Mouse (Mus musculus): ENCODE measurements around the gene Stk39. TPM values are rescaled to one million over a fixed set of nuclear protein-coding genes. Genes with fewer than 3 reads are reported as not detected.

Gene Stk39
- polyA plus RNA-seq, 1 experiment from 2014 or later, result 45.1 TPM

DNA sequence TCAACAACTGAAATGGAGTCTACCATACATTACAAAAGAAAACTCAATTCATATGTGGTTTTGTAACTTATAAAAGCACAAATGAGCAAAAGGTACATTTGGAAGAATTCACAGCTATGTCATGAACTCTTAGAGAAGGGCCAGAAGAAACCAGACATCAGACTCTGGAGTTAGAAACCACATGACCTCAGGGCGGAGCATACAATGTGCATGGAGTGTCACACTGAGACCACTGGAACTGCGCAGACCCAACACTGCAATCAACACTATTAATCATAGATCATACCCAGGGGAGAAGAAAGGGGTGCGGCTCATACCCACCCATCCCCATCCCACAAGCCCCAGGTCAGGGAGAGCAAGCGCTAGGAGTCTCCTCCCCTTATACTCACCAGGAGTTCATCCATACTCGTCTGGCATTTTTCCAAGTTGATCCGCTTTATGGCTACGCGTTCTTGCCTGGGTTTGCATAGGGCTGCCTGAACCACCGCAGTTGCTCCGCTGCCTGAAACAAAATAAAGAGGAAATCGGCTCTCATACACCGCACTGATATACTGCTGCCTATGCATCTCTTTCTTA lies 62.3 kb downstream of the Stk39 start:
- H3K4me1 ChIP-seq (replicated peaks; ENCODE audit: control insufficient read depth, insufficient read depth, low read length), result peaks cover 25% of the 10 kb centered on the region
- H3K27ac ChIP-seq (ENCODE audit: low read depth, low read length), result no peak overlapping the region
- H3K4me2 ChIP-seq (ENCODE audit: low read depth, low read length, severe bottlenecking), result no peak overlapping the region
- no peaks in the 10 kb centered on the region for H3K27me3 ChIP-seq (ENCODE audit: control insufficient read depth, insufficient read depth, low read length)
- H3K36me3 ChIP-seq (ENCODE audit: control insufficient read depth, insufficient read depth, low read length), result no peaks in the 10 kb centered on the region
- H3K4me3 ChIP-seq (ENCODE audit: low read depth, low read length), result no peak overlapping the region
- no peak overlapping the region for H3K9ac ChIP-seq (ENCODE audit: low read length)
- no peaks in the 10 kb centered on the region for H3K9me3 ChIP-seq (ENCODE audit: control insufficient read depth, low read length)
- ATAC-seq (replicated peaks; ENCODE audit: low FRiP score), result 0 out of 2 replicates have a peak, but pooled peaks have one; percentile 8
- no peak for DNase-seq (ENCODE audit: low spot score)
- 89% methylated on average over 12 of the region's 12 CpGs for WGBS

DNA sequence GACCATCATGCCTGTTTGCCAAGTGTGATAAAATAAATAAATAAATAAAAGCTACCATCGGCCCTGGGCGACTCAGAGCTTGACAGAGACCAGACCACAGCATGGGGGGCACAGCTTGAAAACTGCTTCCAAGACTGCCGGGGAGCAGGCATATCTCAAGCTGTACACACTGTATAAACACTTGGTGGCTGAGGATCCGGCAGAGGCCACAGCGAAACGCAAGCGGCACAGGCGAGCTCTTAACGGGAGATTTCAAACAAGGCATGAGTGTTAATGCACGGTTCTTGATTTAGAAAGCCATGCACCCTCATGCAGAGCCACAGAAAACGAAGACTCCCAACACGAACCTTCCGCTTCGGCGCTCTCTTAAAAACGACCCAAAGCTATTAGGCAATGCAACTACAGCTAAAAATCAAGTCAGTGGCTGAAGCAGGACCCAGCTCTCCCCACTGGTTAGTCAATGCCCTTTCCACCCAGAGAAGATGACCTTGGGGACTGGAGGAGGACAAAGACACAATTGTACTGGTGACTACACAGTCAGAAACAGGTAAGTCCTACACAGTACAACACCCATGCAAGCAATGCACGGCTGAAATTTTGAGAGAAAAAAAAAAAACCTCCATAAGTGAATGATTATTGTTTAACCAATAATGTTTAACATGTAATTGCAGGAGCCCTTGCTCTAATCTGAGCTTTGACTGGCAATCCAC lies 63.6 kb downstream of the Stk39 start:
- H3K4me2 ChIP-seq (ENCODE audit: low read depth, low read length, severe bottlenecking), result no peak overlapping the region
- no peaks in the 10 kb centered on the region for H3K27me3 ChIP-seq (ENCODE audit: control insufficient read depth, insufficient read depth, low read length)
- peaks cover 29% of the 10 kb centered on the region for H3K4me1 ChIP-seq (replicated peaks; ENCODE audit: control insufficient read depth, insufficient read depth, low read length)
- H3K9me3 ChIP-seq (ENCODE audit: control insufficient read depth, low read length), result no peaks in the 10 kb centered on the region
- no peak overlapping the region for H3K9ac ChIP-seq (ENCODE audit: low read length)
- 51% methylated on average over 17 of the region's 17 CpGs for WGBS
- DNase-seq (ENCODE audit: low spot score), result no peak
- no peak for ATAC-seq (replicated peaks; ENCODE audit: low FRiP score)
- H3K27ac ChIP-seq (ENCODE audit: low read depth, low read length), result 0 out of 2 replicates have a peak overlapping the region, but pooled peaks have one; percentile 2
- H3K4me3 ChIP-seq (ENCODE audit: low read depth, low read length), result no peak overlapping the region
- no peaks in the 10 kb centered on the region for H3K36me3 ChIP-seq (ENCODE audit: control insufficient read depth, insufficient read depth, low read length)

DNA sequence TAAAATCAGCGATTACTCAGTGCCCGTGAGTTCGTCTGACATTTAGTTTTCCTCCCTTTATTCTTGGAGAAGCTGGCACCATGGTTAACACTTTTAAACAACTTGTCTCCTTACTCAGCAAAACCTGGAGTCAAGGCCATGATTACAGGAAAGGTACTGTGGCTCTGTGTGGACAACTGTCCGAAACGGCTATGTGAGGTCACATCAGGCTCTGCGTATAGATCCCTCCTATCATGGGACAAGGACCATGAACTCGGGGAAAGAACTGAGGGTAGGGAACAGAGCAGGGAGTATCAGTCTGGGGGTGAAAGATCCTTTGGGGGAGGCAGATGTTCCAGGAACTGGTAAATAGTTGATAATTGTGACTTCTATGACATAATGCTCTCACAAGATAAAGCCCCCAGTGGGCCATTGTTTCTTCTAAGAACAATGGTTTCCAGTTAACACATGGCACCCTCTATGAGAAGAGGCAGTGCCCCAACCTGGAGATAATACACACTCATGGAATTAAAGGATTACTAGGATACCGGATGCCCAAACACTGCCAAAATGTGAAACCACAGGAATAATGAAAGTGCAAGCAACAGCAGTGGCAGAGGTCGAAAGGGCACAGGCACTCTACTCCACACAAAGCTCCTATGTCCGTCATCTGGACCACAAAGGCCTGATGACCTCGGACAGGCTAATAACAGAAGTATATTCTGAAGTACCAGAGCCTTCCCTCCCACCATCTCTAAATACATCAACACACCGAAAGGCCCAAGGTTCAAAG lies 64.7 kb downstream of the Stk39 start:
- no peak for ATAC-seq (replicated peaks; ENCODE audit: low FRiP score)

GRCm38 (mm10) chr2:68406571-68407074 lies 65.4 kb downstream of the Stk39 start:
- Histone ChIP-seq H3K4me3 (ENCODE audit: low read depth, low read length) (no peak overlapping the region), H3K9ac (ENCODE audit: low read length) (no peak overlapping the region), H3K9me3 (ENCODE audit: control insufficient read depth, low read length) (no peaks in the 10 kb centered on the region), H3K27me3 (ENCODE audit: control insufficient read depth, insufficient read depth, low read length) (no peaks in the 10 kb centered on the region), H3K4me2 (ENCODE audit: low read depth, low read length, severe bottlenecking) (peak overlapping the region; percentile 19; the same call in 1 of the 2 replicates), H3K4me1 (replicated peaks; ENCODE audit: control insufficient read depth, insufficient read depth, low read length) (peaks cover 29% of the 10 kb centered on the region), H3K27ac (ENCODE audit: low read depth, low read length) (peak overlapping the region; percentile 52), H3K36me3 (ENCODE audit: control insufficient read depth, insufficient read depth, low read length) (no peaks in the 10 kb centered on the region)
- DNase-seq (ENCODE audit: low spot score), result no peak
- ATAC-seq (replicated peaks; ENCODE audit: low FRiP score), result no peak
- WGBS, result 9% methylated on average over 12 of the region's 12 CpGs

More for the DNA sequence above, 64.7 kb downstream of the Stk39 start:
- H3K4me2 ChIP-seq (ENCODE audit: low read depth, low read length, severe bottlenecking), result no peak overlapping the region
- no peaks in the 10 kb centered on the region for H3K9me3 ChIP-seq (ENCODE audit: control insufficient read depth, low read length)
- 37% methylated on average over 12 of the region's 12 CpGs for WGBS
- no peaks in the 10 kb centered on the region for H3K27me3 ChIP-seq (ENCODE audit: control insufficient read depth, insufficient read depth, low read length)
- H3K27ac ChIP-seq (ENCODE audit: low read depth, low read length), result peak overlapping the region; percentile 52; the same call in 1 of the 2 replicates
- H3K4me3 ChIP-seq (ENCODE audit: low read depth, low read length), result no peak overlapping the region
- no peak for DNase-seq (ENCODE audit: low spot score)
- H3K36me3 ChIP-seq (ENCODE audit: control insufficient read depth, insufficient read depth, low read length), result no peaks in the 10 kb centered on the region
- no peak overlapping the region for H3K9ac ChIP-seq (ENCODE audit: low read length)
- H3K4me1 ChIP-seq (replicated peaks; ENCODE audit: control insufficient read depth, insufficient read depth, low read length), result peaks cover 29% of the 10 kb centered on the region

DNA sequence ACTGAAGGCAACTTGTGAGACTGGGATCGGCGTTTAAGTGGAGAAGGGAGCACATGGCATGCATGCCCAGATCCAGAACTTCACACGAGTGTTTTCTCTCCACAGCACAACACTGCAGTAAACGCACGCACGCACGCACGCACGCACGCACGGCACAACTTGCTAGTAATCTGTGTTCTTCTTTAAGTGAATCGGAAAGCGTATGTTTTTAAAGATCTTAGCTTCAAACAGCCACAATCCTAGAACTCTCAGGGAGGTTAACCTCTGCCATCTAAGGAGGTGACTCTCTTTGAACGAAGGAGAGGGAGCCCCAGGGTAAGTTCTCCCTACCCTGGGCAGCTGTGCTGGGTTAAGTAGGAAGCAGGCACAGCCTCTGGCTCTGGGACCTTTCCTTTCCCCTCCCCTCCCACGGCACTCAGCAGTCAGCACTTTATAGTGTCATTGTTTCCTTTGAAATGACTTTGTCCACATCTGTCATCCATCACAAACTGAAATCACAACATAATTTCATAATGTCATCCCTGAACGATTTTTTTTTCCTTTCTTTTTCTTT lies 66.8 kb downstream of the Stk39 start:
- no peaks in the 10 kb centered on the region for H3K27me3 ChIP-seq (ENCODE audit: control insufficient read depth, insufficient read depth, low read length)
- 22% methylated on average over 16 of the region's 16 CpGs for WGBS
- no peaks in the 10 kb centered on the region for H3K9me3 ChIP-seq (ENCODE audit: control insufficient read depth, low read length)
- ATAC-seq (replicated peaks; ENCODE audit: low FRiP score) (peak; percentile 34), DNase-seq (ENCODE audit: low spot score) (peak; percentile 61)
- H3K4me2 ChIP-seq (ENCODE audit: low read depth, low read length, severe bottlenecking), result peak overlapping the region; percentile 31; the same call in 1 of the 2 replicates
- H3K4me3 ChIP-seq (ENCODE audit: low read depth, low read length), result no peak overlapping the region
- H3K9ac ChIP-seq (ENCODE audit: low read length), result no peak overlapping the region
- no peaks in the 10 kb centered on the region for H3K36me3 ChIP-seq (ENCODE audit: control insufficient read depth, insufficient read depth, low read length)
- H3K4me1 ChIP-seq (replicated peaks; ENCODE audit: control insufficient read depth, insufficient read depth, low read length), result peaks cover 29% of the 10 kb centered on the region
- H3K27ac ChIP-seq (ENCODE audit: low read depth, low read length), result peak overlapping the region; percentile 78

DNA sequence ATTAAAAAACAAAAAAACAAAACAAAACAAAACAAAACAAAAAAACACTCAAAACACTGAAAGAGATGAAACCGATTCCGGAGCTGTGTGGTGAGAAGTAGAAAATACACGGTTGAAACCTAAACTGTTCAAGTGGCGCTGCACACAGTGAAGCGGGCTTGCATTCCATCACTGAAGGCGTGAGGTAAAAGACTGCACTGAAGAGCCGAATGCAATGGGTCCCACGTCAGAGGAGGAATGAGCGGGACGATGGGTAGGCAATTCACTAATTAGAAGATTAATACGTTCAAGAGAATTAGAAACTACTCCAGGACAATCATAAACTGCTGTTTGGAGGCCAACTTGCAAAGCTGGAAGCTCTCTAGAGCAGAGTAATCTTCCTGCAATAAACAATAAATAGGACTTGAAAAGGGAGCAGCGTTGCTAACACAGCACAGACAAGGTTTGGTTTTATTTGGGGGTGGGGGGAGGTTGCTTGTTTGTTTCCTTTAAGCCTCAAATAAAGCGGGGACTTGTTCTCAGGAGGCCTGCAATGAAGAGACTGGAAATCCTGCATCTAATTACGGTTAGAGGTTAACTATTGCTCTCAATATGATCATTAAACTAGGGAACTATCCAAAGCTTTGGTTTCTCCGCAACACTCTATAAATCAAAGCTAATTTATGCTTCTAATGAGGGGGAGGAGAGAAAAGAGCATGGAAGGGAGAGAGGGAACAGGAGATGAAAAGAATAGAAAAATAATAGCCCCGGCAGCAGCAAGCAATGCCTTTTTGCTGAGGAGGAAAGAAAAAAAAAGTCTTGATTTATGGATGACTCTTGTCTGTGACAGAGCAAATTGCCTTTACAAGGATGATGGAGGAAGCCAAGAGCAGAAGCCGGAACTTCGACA lies 67.5 kb downstream of the Stk39 start:
- H3K9ac ChIP-seq (ENCODE audit: low read length), result peak overlapping the region; percentile 21; the same call in 1 of the 2 replicates
- peak overlapping the region; percentile 31; the same call in 1 of the 2 replicates for H3K4me2 ChIP-seq (ENCODE audit: low read depth, low read length, severe bottlenecking)
- H3K4me1 ChIP-seq (replicated peaks; ENCODE audit: control insufficient read depth, insufficient read depth, low read length), result peaks cover 26% of the 10 kb centered on the region
- no peaks in the 10 kb centered on the region for H3K27me3 ChIP-seq (ENCODE audit: control insufficient read depth, insufficient read depth, low read length)
- ATAC-seq (replicated peaks; ENCODE audit: low FRiP score) (peak; percentile 74), DNase-seq (ENCODE audit: low spot score) (peak; percentile 69)
- 16% methylated on average over 18 of the region's 18 CpGs for WGBS
- no peak overlapping the region for H3K4me3 ChIP-seq (ENCODE audit: low read depth, low read length)
- no peaks in the 10 kb centered on the region for H3K36me3 ChIP-seq (ENCODE audit: control insufficient read depth, insufficient read depth, low read length)
- no peaks in the 10 kb centered on the region for H3K9me3 ChIP-seq (ENCODE audit: control insufficient read depth, low read length)
- peak overlapping the region; percentile 78 for H3K27ac ChIP-seq (ENCODE audit: low read depth, low read length)

DNA sequence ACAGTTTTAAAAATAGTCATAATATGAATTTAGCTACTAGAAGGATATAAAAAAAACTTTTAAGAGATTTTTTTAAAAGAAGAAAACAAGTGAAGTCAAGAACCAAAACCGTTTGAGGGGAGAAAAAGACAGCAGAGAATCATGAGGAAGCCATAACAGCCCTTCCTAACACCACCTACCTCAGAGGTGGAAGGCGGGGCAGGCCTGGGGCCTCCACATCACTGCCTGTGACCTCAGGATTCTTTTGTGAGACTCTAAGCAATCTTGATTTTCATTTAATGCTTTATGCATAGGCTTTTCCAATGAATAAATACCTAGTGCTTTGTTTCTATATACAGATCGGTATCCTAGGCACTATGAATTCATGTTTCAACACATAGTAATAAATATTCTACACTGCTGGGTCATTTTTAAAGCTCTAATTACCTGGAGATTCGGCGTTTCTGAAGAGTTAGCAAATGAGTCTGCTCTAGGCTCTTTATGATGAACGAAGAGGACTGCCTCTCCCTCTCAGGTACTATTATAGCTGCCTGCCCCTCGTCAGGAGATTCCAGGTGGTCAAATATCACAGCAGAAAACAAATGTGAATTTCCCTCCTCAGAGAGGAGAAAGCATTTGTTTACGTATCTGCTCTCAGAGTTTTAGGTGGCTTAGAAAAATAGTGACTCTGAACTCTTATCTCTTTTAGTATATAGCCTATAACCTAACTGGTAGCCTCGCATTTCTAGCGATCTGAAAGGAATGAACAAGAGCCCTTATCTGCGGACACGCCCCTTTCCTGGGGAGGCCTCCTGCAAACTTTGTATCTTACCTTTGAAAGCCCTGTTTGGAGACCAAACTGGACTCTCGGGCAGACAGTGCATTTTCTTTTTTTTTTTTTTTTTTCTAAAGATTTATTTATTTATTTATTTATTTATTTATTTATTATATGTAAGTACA lies 78.2 kb downstream of the Stk39 start:
- Histone ChIP-seq H3K9ac (ENCODE audit: low read length) (no peak overlapping the region), H3K9me3 (ENCODE audit: control insufficient read depth, low read length) (no peaks in the 10 kb centered on the region), H3K27me3 (ENCODE audit: control insufficient read depth, insufficient read depth, low read length) (no peaks in the 10 kb centered on the region), H3K4me2 (ENCODE audit: low read depth, low read length, severe bottlenecking) (no peak overlapping the region), H3K36me3 (ENCODE audit: control insufficient read depth, insufficient read depth, low read length) (no peaks in the 10 kb centered on the region; the same call in 1 of the 2 replicates), H3K4me3 (ENCODE audit: low read depth, low read length) (no peak overlapping the region), H3K27ac (ENCODE audit: low read depth, low read length) (no peak overlapping the region), H3K4me1 (replicated peaks; ENCODE audit: control insufficient read depth, insufficient read depth, low read length) (no peaks in the 10 kb centered on the region)
- DNase-seq (ENCODE audit: low spot score), result no peak
- no peak for ATAC-seq (replicated peaks; ENCODE audit: low FRiP score)
- 87% methylated on average over 13 of the region's 13 CpGs for WGBS

Measured in forebrain, embryonic 11.5 days (tissue).